Mouse (Mus musculus): ENCODE data around the gene Ccdc134. TPM values are rescaled to one million over a fixed set of nuclear protein-coding genes. Genes with fewer than 3 reads are reported as not detected.

Gene Ccdc134
- polyA plus RNA-seq, 1 experiment from 2014 or later: 20.5 TPM

DNA sequence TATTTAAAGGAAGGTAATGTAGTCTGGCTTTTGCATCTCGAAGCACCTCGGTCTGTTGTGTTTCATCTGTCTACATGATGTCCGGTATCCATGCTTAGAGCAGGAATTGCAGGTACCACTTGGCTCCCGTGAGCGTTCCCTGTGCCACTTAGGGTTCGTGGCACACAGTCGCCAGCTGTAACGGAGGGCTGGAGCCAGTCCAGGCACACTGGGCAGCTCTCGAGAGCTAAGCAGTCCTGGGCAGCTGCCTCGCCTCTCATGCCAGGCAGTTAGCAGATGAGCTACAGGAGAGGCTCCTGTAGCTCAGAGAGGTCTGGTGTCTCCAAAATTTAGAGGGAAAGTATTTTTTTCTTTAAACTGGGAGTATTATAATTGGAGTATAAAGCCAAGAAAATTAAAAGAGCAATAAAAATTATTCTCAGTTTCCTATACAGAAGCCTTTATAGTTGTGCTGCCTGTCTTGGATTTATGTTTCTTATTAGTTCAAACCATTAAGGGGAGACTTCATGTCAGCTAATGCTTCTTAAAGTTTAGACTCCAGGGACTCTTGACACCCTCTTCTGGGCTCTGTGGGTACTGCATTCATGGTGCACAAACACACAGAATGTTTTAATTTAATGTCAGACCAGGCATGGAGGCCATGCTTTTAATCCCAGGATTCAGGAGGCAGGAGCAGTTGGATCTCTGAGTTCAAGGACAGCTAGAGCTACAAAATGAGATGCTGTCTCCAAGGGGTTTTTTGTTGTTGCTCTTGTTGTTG, 60.9 kb downstream of the Ccdc134 start:
- ATAC-seq (ENCODE audit: insufficient read depth) (no peak), DNase-seq (peak; percentile 73)
- WGBS: 96% methylated on average over 10 of the region's 10 CpGs
- Histone ChIP-seq H3K36me3 (ENCODE audit: insufficient read depth) (peaks cover 97% of the 10 kb centered on the region), H3K9ac (no peak overlapping the region), H3K4me3 (ENCODE audit: low read depth, low read length) (no peak overlapping the region), H3K27ac (ENCODE audit: low read depth) (no peak overlapping the region), H3K4me2 (no peak overlapping the region), H3K4me1 (ENCODE audit: insufficient read depth) (no peaks in the 10 kb centered on the region), H3K9me3 (ENCODE audit: low read depth, low read length) (no peaks in the 10 kb centered on the region), H3K27me3 (ENCODE audit: insufficient read depth, low read length) (no peaks in the 10 kb centered on the region)
- peak; percentile 64 for TF ChIP-seq CTCF (IDR thresholded peaks at IDR 0.05; ENCODE audit: low read depth)

Other genes with a start within 250 kb of the Ccdc134 start
- gene Polr3h, start 201.7 kb upstream of the Ccdc134 start, polyA plus RNA-seq (2014; fragmentation: Nextera tagmentation; extraction: Ambion mirVana): 74.4 and 89.5 TPM in 2 replicates
- 10.1 and 11.8 TPM in 2 replicates for gene Csdc2, start 191.2 kb upstream of the Ccdc134 start, polyA plus RNA-seq (2014; fragmentation: Nextera tagmentation; extraction: Ambion mirVana)
- gene Pmm1, start 167.0 kb upstream of the Ccdc134 start, polyA plus RNA-seq (2014; fragmentation: Nextera tagmentation; extraction: Ambion mirVana): 39.0 and 39.6 TPM in 2 replicates
- gene 1700029P11Rik, start 147.4 kb upstream of the Ccdc134 start, polyA plus RNA-seq (2014; fragmentation: Nextera tagmentation; extraction: Ambion mirVana): not detected in 2 replicates
- 92.5 and 93.1 TPM in 2 replicates for gene Xrcc6, start 140.1 kb upstream of the Ccdc134 start, polyA plus RNA-seq (2014; fragmentation: Nextera tagmentation; extraction: Ambion mirVana)
- gene Desi1, start 94.1 kb upstream of the Ccdc134 start, polyA plus RNA-seq (2014; fragmentation: Nextera tagmentation; extraction: Ambion mirVana): 23.0 and 26.8 TPM in 2 replicates
- gene Snu13, start 80.3 kb upstream of the Ccdc134 start, polyA plus RNA-seq (2014; fragmentation: Nextera tagmentation; extraction: Ambion mirVana): 334 and 340 TPM in 2 replicates
- gene 4930407I10Rik, start 68.8 kb upstream of the Ccdc134 start, polyA plus RNA-seq (2014; fragmentation: Nextera tagmentation; extraction: Ambion mirVana): not detected in 2 replicates
- not detected in 2 replicates for gene Mei1, start 57.9 kb upstream of the Ccdc134 start, polyA plus RNA-seq (2014; fragmentation: Nextera tagmentation; extraction: Ambion mirVana)
- 107 and 114 TPM in 2 replicates for gene Srebf2, start 19.3 kb downstream of the Ccdc134 start, polyA plus RNA-seq (2014; fragmentation: Nextera tagmentation; extraction: Ambion mirVana)
- gene Shisa8, start 84.9 kb downstream of the Ccdc134 start, polyA plus RNA-seq (2014; fragmentation: Nextera tagmentation; extraction: Ambion mirVana): 0.20 and 0.45 TPM in 2 replicates
- gene Tnfrsf13c, start 96.4 kb downstream of the Ccdc134 start, polyA plus RNA-seq (2014; fragmentation: Nextera tagmentation; extraction: Ambion mirVana): 0.22 TPM in 1 of 2 replicates, not detected in the other
- gene Cenpm, start 116.8 kb downstream of the Ccdc134 start, polyA plus RNA-seq (2014; fragmentation: Nextera tagmentation; extraction: Ambion mirVana): 86.9 and 88.1 TPM in 2 replicates
- not detected in 2 replicates for gene 1500009C09Rik, start 124.5 kb downstream of the Ccdc134 start, polyA plus RNA-seq (2014; fragmentation: Nextera tagmentation; extraction: Ambion mirVana)
- 8.1 and 8.7 TPM in 2 replicates for gene Sept3, start 147.0 kb downstream of the Ccdc134 start, polyA plus RNA-seq (2014; fragmentation: Nextera tagmentation; extraction: Ambion mirVana)
- 0.42 and 0.57 TPM in 2 replicates for gene Wbp2nl, start 171.0 kb downstream of the Ccdc134 start, polyA plus RNA-seq (2014; fragmentation: Nextera tagmentation; extraction: Ambion mirVana)
- 40.3 and 45.9 TPM in 2 replicates for gene Naga, start 211.0 kb downstream of the Ccdc134 start, polyA plus RNA-seq (2014; fragmentation: Nextera tagmentation; extraction: Ambion mirVana)
- gene Pheta2, start 211.0 kb downstream of the Ccdc134 start, polyA plus RNA-seq (2014; fragmentation: Nextera tagmentation; extraction: Ambion mirVana): 13.8 and 14.4 TPM in 2 replicates
- gene Smdt1, start 211.0 kb downstream of the Ccdc134 start, polyA plus RNA-seq (2014; fragmentation: Nextera tagmentation; extraction: Ambion mirVana): 218 and 226 TPM in 2 replicates
- gene Ndufa6, start 226.4 kb downstream of the Ccdc134 start, polyA plus RNA-seq (2014; fragmentation: Nextera tagmentation; extraction: Ambion mirVana): 289 and 322 TPM in 2 replicates

Data from lung, embryonic 14.5 days (tissue).